ENCODE assay signal across 29 mouse cellular contexts in the genomic region with DNA sequence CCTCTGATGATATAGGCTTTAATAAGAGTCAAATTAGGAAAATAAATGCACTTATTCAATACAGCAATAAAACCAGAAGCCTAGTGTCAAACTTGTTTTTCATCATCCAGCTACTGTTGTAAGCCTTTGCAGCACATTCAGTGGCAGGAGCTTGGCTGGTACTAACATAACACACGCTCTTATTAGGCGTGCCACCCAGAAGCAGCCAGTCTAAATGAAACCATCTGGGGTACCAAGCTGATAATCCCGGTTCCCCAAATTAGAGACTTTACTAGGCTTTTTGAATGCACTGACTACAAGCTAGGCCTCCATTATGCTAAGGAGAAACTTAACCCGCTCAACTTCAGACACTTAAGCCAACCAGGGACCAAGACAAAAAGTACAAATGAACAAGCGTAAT.
DNase-seq lines count a peak whose midpoint lies in the region; ATAC-seq lines count a peak whose summit lies in the region.
"Had no signal": no experiment of that assay in that cellular context is flagged by ENCODE, and none has a peak within 500 bp of the region (broad histone marks: within the 10 kb centered on the region; RNA-seq: fewer than 3 reads in every experiment).

No protein-coding gene starts in this region.

- no peak overlapping the region for H3K27ac ChIP-seq in embryonic facial prominence, embryonic 11.5 days (replicated peaks; ENCODE audit: low read depth, low read length)
- no peak overlapping the region for H3K27ac ChIP-seq in embryonic facial prominence, embryonic 10.5 days (replicated peaks)
- H3K27ac ChIP-seq: heart, embryonic 10.5 days; hindbrain, embryonic 14.5 days; liver, embryonic 15.5 days; lung, embryonic 15.5 days; midbrain, embryonic 15.5 days; neural tube, embryonic 13.5 days; stomach, embryonic 15.5 days had no signal

- DNase-seq in embryonic facial prominence, embryonic 11.5 days (ENCODE audit: low spot score), result peak; percentile 23
- DNase-seq in embryonic facial prominence, embryonic 10.5 days (ENCODE audit: low spot score), result no peak
- peak; percentile 22 to 53 for DNase-seq in layer of hippocampus, postnatal 14 days (ENCODE audit: low spot score in 2 of 2)
- no peak for DNase-seq in layer of hippocampus, adult 8-10 months (ENCODE audit: low spot score in 2 of 2)
- DNase-seq in hindlimb bud, embryonic 11.5 days (ENCODE audit: extremely low spot score, low read depth, low spot score), result peak; percentile 72
- DNase-seq in retina, postnatal 1 day, result peak; percentile 73
- no peak for DNase-seq in gastrocnemius, postnatal 36 days
- DNase-seq in kidney, postnatal 25 days, result no peak
- DNase-seq: adrenal gland, adult 8-10 months; cerebellum, adult 2 months; cerebellum, postnatal 36 days; embryo, embryonic 11 days; heart, postnatal 4 days; kidney, adult 9 months; kidney, postnatal 14 days; liver; lung, postnatal 36 days; right cerebral cortex, adult 18-20 months; right cerebral cortex, postnatal 4 days; thymus, adult 2 months had no signal

- ATAC-seq in embryonic facial prominence, embryonic 11.5 days (replicated peaks; ENCODE audit: insufficient number of reproducible peaks, low FRiP score, low TSS enrichment, low read depth), result no peak
- ATAC-seq: activated CD4-positive, CD25-positive, alpha-beta regulatory T cell, adult 4 months; midbrain, embryonic 15.5 days had no signal

- H3K4me1 ChIP-seq in embryonic facial prominence, embryonic 11.5 days (ENCODE audit: control insufficient read depth, insufficient read depth, low read length), result no peaks in the 10 kb centered on the region
- H3K4me1 ChIP-seq in embryonic facial prominence, embryonic 10.5 days, result peaks cover 15% of the 10 kb centered on the region
- H3K4me1 ChIP-seq: liver, embryonic 15.5 days had no signal

- H3K4me2 ChIP-seq in embryonic facial prominence, embryonic 11.5 days (ENCODE audit: low read depth, low read length), result no peak overlapping the region
- H3K4me2 ChIP-seq: hindbrain, embryonic 14.5 days; liver, embryonic 15.5 days; lung, embryonic 15.5 days; midbrain, embryonic 15.5 days; neural tube, embryonic 13.5 days; stomach, embryonic 15.5 days had no signal

- 54% methylated on average over 5 of the region's 5 CpGs for WGBS in embryonic facial prominence, embryonic 11.5 days
- WGBS in embryonic facial prominence, embryonic 10.5 days, result 66% methylated on average over 5 of the region's 5 CpGs

- H3K36me3 ChIP-seq in embryonic facial prominence, embryonic 11.5 days (replicated peaks; ENCODE audit: control insufficient read depth, insufficient read depth, low read depth, low read length), result no peaks in the 10 kb centered on the region
- H3K36me3 ChIP-seq in embryonic facial prominence, embryonic 10.5 days (replicated peaks), result no peaks in the 10 kb centered on the region
- H3K36me3 ChIP-seq: heart, embryonic 10.5 days; liver, embryonic 15.5 days; lung, embryonic 15.5 days; midbrain, embryonic 15.5 days; neural tube, embryonic 13.5 days; stomach, embryonic 15.5 days had no signal

- H3K4me3 ChIP-seq in embryonic facial prominence, embryonic 11.5 days (ENCODE audit: low read depth, low read length), result no peak overlapping the region
- no peak overlapping the region for H3K4me3 ChIP-seq in embryonic facial prominence, embryonic 10.5 days
- H3K4me3 ChIP-seq: heart, embryonic 10.5 days; liver, embryonic 15.5 days; lung, embryonic 15.5 days; megakaryocyte, embryonic 14.5 days; midbrain, embryonic 15.5 days; neural tube, embryonic 13.5 days; stomach, embryonic 15.5 days had no signal

- intact Hi-C loops in gastrocnemius, postnatal 36 days (cut with DNase I), result no loop called here

- H3K27me3 ChIP-seq in embryonic facial prominence, embryonic 11.5 days (ENCODE audit: control insufficient read depth, insufficient read depth, low read length), result no peaks in the 10 kb centered on the region
- H3K27me3 ChIP-seq in embryonic facial prominence, embryonic 10.5 days (replicated peaks; ENCODE audit: low read depth, poor library complexity, severe bottlenecking), result no peaks in the 10 kb centered on the region
- H3K27me3 ChIP-seq: liver, embryonic 15.5 days; lung, embryonic 15.5 days; megakaryocyte, embryonic 14.5 days; midbrain, embryonic 15.5 days; neural tube, embryonic 13.5 days; stomach, embryonic 15.5 days had no signal

- H3K9me3 ChIP-seq in embryonic facial prominence, embryonic 11.5 days (replicated peaks; ENCODE audit: control insufficient read depth, low read length), result no peaks in the 10 kb centered on the region
- H3K9me3 ChIP-seq in embryonic facial prominence, embryonic 10.5 days, result no peaks in the 10 kb centered on the region
- H3K9me3 ChIP-seq: heart, embryonic 10.5 days; liver, embryonic 15.5 days; lung, embryonic 15.5 days; megakaryocyte, embryonic 14.5 days; midbrain, embryonic 15.5 days; neural tube, embryonic 13.5 days; stomach, embryonic 15.5 days had no signal

- no peak overlapping the region for H3K9ac ChIP-seq in embryonic facial prominence, embryonic 11.5 days (replicated peaks; ENCODE audit: low read length)
- H3K9ac ChIP-seq: hindbrain, embryonic 14.5 days; liver, embryonic 15.5 days; lung, embryonic 15.5 days; midbrain, embryonic 15.5 days; neural tube, embryonic 13.5 days; stomach, embryonic 15.5 days had no signal

Comparison
In these comparisons a context has a peak if more than half of its experiments do, and no peak if none do; other contexts are left out.
1. DNase-seq: peak in embryonic facial prominence, embryonic 11.5 days (single experiment), layer of hippocampus, postnatal 14 days (2 of 2), hindlimb bud, embryonic 11.5 days (single experiment) and retina, postnatal 1 day (single experiment); none in embryonic facial prominence, embryonic 10.5 days (single experiment), layer of hippocampus, adult 8-10 months (0 of 2), gastrocnemius, postnatal 36 days (0 of 2) and kidney, postnatal 25 days (0 of 2).